Mouse (Mus musculus): ENCODE results near the gene Insl3. TPM values are rescaled to one million over a fixed set of nuclear protein-coding genes. Genes with fewer than 3 reads are reported as not detected.
A peak's percentile ranks its signal among the peaks of the same experiment; 100 is the strongest.

Gene Insl3
- total and polyA plus RNA-seq, 2 experiments from 2014 or later: 1.4 to 1.8 TPM

- 49% methylated on average over 12 of the region's 12 CpGs for WGBS
- H3K9me3 ChIP-seq (ENCODE audit: low read length): no peaks in the 10 kb centered on the region
- no peak for ATAC-seq
- no peak for TF ChIP-seq CTCF (IDR thresholded peaks at IDR 0.05; ENCODE audit: low read depth)
- no peak overlapping the region for H3K4me3 ChIP-seq (ENCODE audit: low read depth, low read length)
- H3K9ac ChIP-seq: no peak overlapping the region
- no peak overlapping the region for H3K4me2 ChIP-seq (ENCODE audit: low read depth)
- DNase-seq: no peak
- peaks cover 5% of the 10 kb centered on the region; the same call in 1 of the 2 replicates for H3K4me1 ChIP-seq (ENCODE audit: insufficient read depth)
- H3K36me3 ChIP-seq (ENCODE audit: insufficient read depth): no peaks in the 10 kb centered on the region
- peaks cover 90% of the 10 kb centered on the region for H3K27me3 ChIP-seq (ENCODE audit: insufficient read depth, low read length)
- H3K27ac ChIP-seq (ENCODE audit: low read depth, low read length): no peak overlapping the region
Measured at GRCm38 (mm10) chr8:71682832-71683231, 6.2 kb upstream of the Insl3 start.

GRCm38 (mm10) chr8:71684701-71685100 lies 4.3 kb upstream of the Insl3 start:
- H3K36me3 ChIP-seq (ENCODE audit: insufficient read depth): no peaks in the 10 kb centered on the region
- peaks cover 98% of the 10 kb centered on the region for H3K27me3 ChIP-seq (ENCODE audit: insufficient read depth, low read length)
- H3K27ac ChIP-seq (ENCODE audit: low read depth, low read length): no peak overlapping the region
- no peak overlapping the region for H3K4me2 ChIP-seq (ENCODE audit: low read depth)
- H3K4me3 ChIP-seq (ENCODE audit: low read depth, low read length): no peak overlapping the region
- TF ChIP-seq CTCF (IDR thresholded peaks at IDR 0.05; ENCODE audit: low read depth): no peak
- H3K9ac ChIP-seq: no peak overlapping the region
- H3K9me3 ChIP-seq (ENCODE audit: low read length): no peaks in the 10 kb centered on the region
- ATAC-seq (no peak), DNase-seq (no peak)
- peaks cover 5% of the 10 kb centered on the region; the same call in 1 of the 2 replicates for H3K4me1 ChIP-seq (ENCODE audit: insufficient read depth)
- 12% methylated on average over 10 of the region's 10 CpGs for WGBS

GRCm38 (mm10) chr8:71685573-71685972 lies 3.4 kb upstream of the Insl3 start:
- TF ChIP-seq CTCF (IDR thresholded peaks at IDR 0.05; ENCODE audit: low read depth): peak; percentile 68
- H3K4me3 ChIP-seq (ENCODE audit: low read depth, low read length): peak overlapping the region; percentile 42
- H3K27ac ChIP-seq (ENCODE audit: low read depth, low read length): no peak overlapping the region
- H3K36me3 ChIP-seq (ENCODE audit: insufficient read depth): no peaks in the 10 kb centered on the region
- DNase-seq: peak; percentile 68
- H3K9me3 ChIP-seq (ENCODE audit: low read length): no peaks in the 10 kb centered on the region
- H3K27me3 ChIP-seq (ENCODE audit: insufficient read depth, low read length): peaks cover 98% of the 10 kb centered on the region
- peak; percentile 60 for ATAC-seq
- peak overlapping the region; percentile 59 for H3K4me2 ChIP-seq (ENCODE audit: low read depth)
- 6% methylated on average over 29 of the region's 29 CpGs for whole genome bisulfite sequencing
- H3K9ac ChIP-seq: peak overlapping the region; percentile 46
- H3K4me1 ChIP-seq (ENCODE audit: insufficient read depth): peaks cover 5% of the 10 kb centered on the region; the same call in 1 of the 2 replicates

DNA sequence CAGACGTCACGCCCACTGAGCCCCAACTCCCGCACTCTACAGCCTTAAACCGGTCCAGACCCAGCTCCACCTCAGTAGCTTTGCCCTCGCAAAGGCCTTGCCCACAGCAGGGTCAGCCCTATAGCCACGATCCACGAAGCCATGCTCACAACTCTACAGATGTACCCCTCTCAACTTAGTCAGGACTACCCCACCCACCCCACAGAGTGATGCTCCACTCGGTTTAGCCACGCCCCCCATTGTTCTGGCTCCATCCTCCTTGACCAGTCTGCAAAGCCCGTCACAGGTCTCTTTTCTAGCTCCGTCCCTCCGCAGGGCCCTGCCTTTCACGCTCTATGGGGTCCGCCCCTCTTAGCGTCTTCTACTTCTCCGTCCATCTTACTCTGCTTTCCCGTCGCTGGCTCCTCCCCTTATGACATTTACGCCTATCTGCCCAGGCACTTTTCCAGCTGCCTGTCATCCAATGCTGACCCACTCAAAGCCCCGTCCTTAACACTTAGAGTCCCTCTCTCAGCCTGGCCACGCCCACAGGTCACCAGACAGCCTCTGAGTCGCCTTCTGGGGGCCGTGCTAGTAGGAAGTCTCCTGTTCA lies 2.8 kb upstream of the Insl3 start:
- H3K4me2 ChIP-seq (ENCODE audit: low read depth): peak overlapping the region; percentile 59
- H3K36me3 ChIP-seq (ENCODE audit: insufficient read depth): no peaks in the 10 kb centered on the region
- ATAC-seq: peak; percentile 21
- no peak for TF ChIP-seq CTCF (IDR thresholded peaks at IDR 0.05; ENCODE audit: low read depth)
- no peaks in the 10 kb centered on the region for H3K9me3 ChIP-seq (ENCODE audit: low read length)
- H3K9ac ChIP-seq: peak overlapping the region; percentile 46
- no peak overlapping the region for H3K27ac ChIP-seq (ENCODE audit: low read depth, low read length)
- peaks cover 5% of the 10 kb centered on the region; the same call in 1 of the 2 replicates for H3K4me1 ChIP-seq (ENCODE audit: insufficient read depth)
- H3K27me3 ChIP-seq (ENCODE audit: insufficient read depth, low read length): peaks cover 97% of the 10 kb centered on the region
- no peak for DNase-seq
- H3K4me3 ChIP-seq (ENCODE audit: low read depth, low read length): peak overlapping the region; percentile 42
- WGBS: 4% methylated on average over 23 of the region's 23 CpGs

- ATAC-seq: no peak
Measured at GRCm38 (mm10) chr8:71687616-71688015, 1.4 kb upstream of the Insl3 start.

GRCm38 (mm10) chr8:71692509-71692908 lies 3.5 kb downstream of the Insl3 start:
- no peak for TF ChIP-seq CTCF (IDR thresholded peaks at IDR 0.05; ENCODE audit: low read depth)
- DNase-seq (no peak), ATAC-seq (0 out of 2 replicates have a peak, but pooled peaks have one; percentile 28)
- no peak overlapping the region for H3K9ac ChIP-seq
- 6% methylated on average over 30 of the region's 30 CpGs for WGBS
- H3K36me3 ChIP-seq (ENCODE audit: insufficient read depth): no peaks in the 10 kb centered on the region
- no peak overlapping the region for H3K27ac ChIP-seq (ENCODE audit: low read depth, low read length)
- peaks cover 82% of the 10 kb centered on the region for H3K27me3 ChIP-seq (ENCODE audit: insufficient read depth, low read length)
- H3K4me2 ChIP-seq (ENCODE audit: low read depth): peak overlapping the region; percentile 44
- no peaks in the 10 kb centered on the region for H3K4me1 ChIP-seq (ENCODE audit: insufficient read depth)
- H3K4me3 ChIP-seq (ENCODE audit: low read depth, low read length): peak overlapping the region; percentile 24
- no peaks in the 10 kb centered on the region for H3K9me3 ChIP-seq (ENCODE audit: low read length)

More at GRCm38 (mm10) chr8:71687616-71688015, 1.4 kb upstream of the Insl3 start:
- no peak overlapping the region for H3K4me3 ChIP-seq (ENCODE audit: low read depth, low read length)
- no peak for DNase-seq
- no peak overlapping the region for H3K4me2 ChIP-seq (ENCODE audit: low read depth)
- no peaks in the 10 kb centered on the region for H3K36me3 ChIP-seq (ENCODE audit: insufficient read depth)
- H3K9ac ChIP-seq: no peak overlapping the region
- peaks cover 5% of the 10 kb centered on the region; the same call in 1 of the 2 replicates for H3K4me1 ChIP-seq (ENCODE audit: insufficient read depth)
- H3K9me3 ChIP-seq (ENCODE audit: low read length): no peaks in the 10 kb centered on the region
- WGBS: 8% methylated on average over 8 of the region's 8 CpGs
- H3K27ac ChIP-seq (ENCODE audit: low read depth, low read length): no peak overlapping the region
- H3K27me3 ChIP-seq (ENCODE audit: insufficient read depth, low read length): peaks cover 98% of the 10 kb centered on the region
- TF ChIP-seq CTCF (IDR thresholded peaks at IDR 0.05; ENCODE audit: low read depth): no peak

- ATAC-seq (peak; percentile 45), DNase-seq (no peak)
- Histone ChIP-seq H3K4me1 (ENCODE audit: insufficient read depth) (no peaks in the 10 kb centered on the region), H3K27ac (ENCODE audit: low read depth, low read length) (no peak overlapping the region), H3K27me3 (ENCODE audit: insufficient read depth, low read length) (peaks cover 73% of the 10 kb centered on the region), H3K9ac (no peak overlapping the region), H3K4me2 (ENCODE audit: low read depth) (peak overlapping the region; percentile 44), H3K9me3 (ENCODE audit: low read length) (no peaks in the 10 kb centered on the region), H3K36me3 (ENCODE audit: insufficient read depth) (no peaks in the 10 kb centered on the region), H3K4me3 (ENCODE audit: low read depth, low read length) (peak overlapping the region; percentile 24)
- TF ChIP-seq CTCF (IDR thresholded peaks at IDR 0.05; ENCODE audit: low read depth): no peak
- 7% methylated on average over 68 of the region's 68 CpGs for WGBS
Measured at GRCm38 (mm10) chr8:71693166-71694041, 4.4 kb downstream of the Insl3 start.

All from forebrain, postnatal 0 days (tissue).